25 mouse cellular contexts compared by ENCODE assay signal in the genomic region with DNA sequence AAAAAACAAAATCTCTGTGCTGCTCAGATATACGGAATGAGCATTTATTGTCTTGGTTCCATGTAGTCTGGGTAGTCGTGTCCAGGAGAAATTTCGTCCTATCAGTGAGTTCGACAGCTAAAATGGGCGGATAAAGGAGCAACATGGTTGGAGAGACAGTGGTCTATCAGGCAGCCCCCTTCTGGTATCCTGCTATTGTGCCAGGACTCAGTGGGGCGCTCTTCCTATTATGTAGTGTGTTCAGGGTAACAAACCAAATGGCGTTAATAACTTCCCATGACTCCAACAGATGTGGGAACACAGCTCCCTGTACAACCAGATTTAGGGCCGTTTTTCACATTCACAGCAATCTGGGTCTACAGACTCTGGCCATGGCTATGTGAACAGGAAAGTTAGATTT.
DNase-seq lines count a peak whose midpoint lies in the region; ATAC-seq and TF ChIP-seq lines count a peak whose summit lies in the region.
"Had no signal": no experiment of that assay in that cellular context is flagged by ENCODE, and none has a peak within 500 bp of the region (broad histone marks: within the 10 kb centered on the region; RNA-seq: fewer than 3 reads in every experiment).

No protein-coding gene starts in this region.

- H3K27ac ChIP-seq in heart, adult 2 months, result no peak overlapping the region
- no peak overlapping the region for H3K27ac ChIP-seq in kidney, postnatal 0 days
- H3K27ac ChIP-seq in kidney, embryonic 14.5 days (ENCODE audit: low read depth, low read length), result no peak overlapping the region
- H3K27ac ChIP-seq in midbrain, postnatal 0 days (ENCODE audit: low read depth, low read length), result no peak overlapping the region
- H3K27ac ChIP-seq in midbrain, embryonic 15.5 days, result no peak overlapping the region
- H3K27ac ChIP-seq: embryonic facial prominence, embryonic 10.5 days; embryonic facial prominence, embryonic 12.5 days; forebrain, embryonic 13.5 days; forebrain, embryonic 15.5 days had no signal

- no peak overlapping the region for H3K9ac ChIP-seq in heart, adult 2 months (ENCODE audit: low read depth, low read length)
- H3K9ac ChIP-seq in kidney, postnatal 0 days (ENCODE audit: low read depth, low read length), result no peak overlapping the region
- no peak overlapping the region for H3K9ac ChIP-seq in kidney, embryonic 14.5 days (ENCODE audit: low read depth, low read length)
- H3K9ac ChIP-seq in midbrain, postnatal 0 days (replicated peaks; ENCODE audit: low read length, poor library complexity, severe bottlenecking), result no peak overlapping the region
- H3K9ac ChIP-seq in midbrain, embryonic 15.5 days, result no peak overlapping the region
- H3K9ac ChIP-seq: embryonic facial prominence, embryonic 12.5 days; forebrain, embryonic 13.5 days; forebrain, embryonic 15.5 days; forebrain, postnatal 0 days had no signal

- DNase-seq in cerebellum, postnatal 10 days, result peak; percentile 46 to 55
- no peak for DNase-seq in cerebellum, postnatal 36 days
- DNase-seq in heart, adult 11 months, result peak; percentile 37
- DNase-seq in heart, adult 2 months, result no peak
- DNase-seq in kidney, postnatal 0 days (ENCODE audit: low spot score), result peak; percentile 3
- DNase-seq in midbrain, postnatal 0 days (ENCODE audit: low spot score), result peak; percentile 40
- DNase-seq: adrenal gland, adult 8-10 months; adrenal gland, postnatal 14 days; adrenal gland, postnatal 36 days; B cell, adult 2 months; cerebellum, adult 11-12 months; cerebellum, adult 2 months; cerebellum, adult 9-11 months; forebrain, postnatal 0 days had no signal

- no peak overlapping the region for H3K4me3 ChIP-seq in heart, adult 2 months
- H3K4me3 ChIP-seq in kidney, postnatal 0 days (replicated peaks; ENCODE audit: low read depth, low read length), result no peak overlapping the region
- no peak overlapping the region for H3K4me3 ChIP-seq in kidney, embryonic 14.5 days (ENCODE audit: low read length)
- no peak overlapping the region for H3K4me3 ChIP-seq in midbrain, postnatal 0 days (ENCODE audit: low read depth, low read length)
- H3K4me3 ChIP-seq in midbrain, embryonic 15.5 days, result no peak overlapping the region
- H3K4me3 ChIP-seq: embryonic facial prominence, embryonic 10.5 days; embryonic facial prominence, embryonic 12.5 days; forebrain, embryonic 13.5 days; forebrain, embryonic 15.5 days had no signal

- H3K79me2 ChIP-seq in heart, adult 2 months (replicated peaks; ENCODE audit: control insufficient read depth, insufficient read depth, low read length), result no peaks in the 10 kb centered on the region

- no peak overlapping the region for H3K4me2 ChIP-seq in kidney, postnatal 0 days (ENCODE audit: low read length)
- H3K4me2 ChIP-seq in kidney, embryonic 14.5 days (replicated peaks; ENCODE audit: low read depth, low read length), result no peak overlapping the region
- no peak overlapping the region for H3K4me2 ChIP-seq in midbrain, postnatal 0 days (ENCODE audit: low read depth, low read length, poor library complexity, severe bottlenecking)
- H3K4me2 ChIP-seq in midbrain, embryonic 15.5 days, result no peak overlapping the region
- H3K4me2 ChIP-seq: embryonic facial prominence, embryonic 12.5 days; forebrain, embryonic 13.5 days; forebrain, embryonic 15.5 days had no signal

- no peaks in the 10 kb centered on the region for H3K4me1 ChIP-seq in heart, adult 2 months (ENCODE audit: control insufficient read depth, insufficient read depth, low read length)
- H3K4me1 ChIP-seq in kidney, postnatal 0 days (replicated peaks; ENCODE audit: insufficient read depth, low read length), result 0 out of 2 replicates have a peak, but pooled peaks cover 4% of the 10 kb centered on the region
- 0 out of 2 replicates have a peak, but pooled peaks cover 4% of the 10 kb centered on the region for H3K4me1 ChIP-seq in kidney, embryonic 14.5 days (ENCODE audit: control insufficient read depth, insufficient read depth, low read length)
- H3K4me1 ChIP-seq in midbrain, postnatal 0 days (ENCODE audit: insufficient read depth, low read length), result no peaks in the 10 kb centered on the region
- H3K4me1 ChIP-seq in midbrain, embryonic 15.5 days, result no peaks in the 10 kb centered on the region
- H3K4me1 ChIP-seq: forebrain, embryonic 13.5 days; forebrain, embryonic 15.5 days had no signal

- H3K9me3 ChIP-seq in kidney, postnatal 0 days (replicated peaks; ENCODE audit: low read length), result no peaks in the 10 kb centered on the region
- no peaks in the 10 kb centered on the region for H3K9me3 ChIP-seq in kidney, embryonic 14.5 days (ENCODE audit: control insufficient read depth, low read length)
- H3K9me3 ChIP-seq in midbrain, postnatal 0 days (ENCODE audit: low read length), result no peaks in the 10 kb centered on the region
- no peaks in the 10 kb centered on the region for H3K9me3 ChIP-seq in midbrain, embryonic 15.5 days
- H3K9me3 ChIP-seq: embryonic facial prominence, embryonic 10.5 days; embryonic facial prominence, embryonic 12.5 days; forebrain, embryonic 13.5 days; forebrain, embryonic 15.5 days had no signal

- 75% methylated on average over 8 of the region's 8 CpGs for WGBS in heart, adult 2 months
- 83% methylated on average over 8 of the region's 8 CpGs for WGBS in kidney, postnatal 0 days
- 88% methylated on average over 8 of the region's 8 CpGs for WGBS in kidney, embryonic 14.5 days
- 86% methylated on average over 8 of the region's 8 CpGs for WGBS in midbrain, postnatal 0 days
- WGBS in midbrain, embryonic 15.5 days, result 85% methylated on average over 8 of the region's 8 CpGs

- no peak for TF ChIP-seq CTCF in heart, adult 2 months (IDR thresholded peaks at IDR 0.05)
- TF ChIP-seq CTCF in kidney, postnatal 0 days (IDR thresholded peaks at IDR 0.05; ENCODE audit: low read depth), result no peak
- no peak for TF ChIP-seq CTCF in midbrain, postnatal 0 days (IDR thresholded peaks at IDR 0.05)

- intact Hi-C loops in heart, adult 2 months (cut with DNase I), result no loop called here

- H3K36me3 ChIP-seq in heart, adult 2 months (ENCODE audit: control insufficient read depth, insufficient read depth, low read length), result no peaks in the 10 kb centered on the region
- no peaks in the 10 kb centered on the region for H3K36me3 ChIP-seq in kidney, postnatal 0 days (ENCODE audit: insufficient read depth, low read length)
- H3K36me3 ChIP-seq in kidney, embryonic 14.5 days (ENCODE audit: control insufficient read depth, insufficient read depth, low read length), result no peaks in the 10 kb centered on the region
- no peaks in the 10 kb centered on the region for H3K36me3 ChIP-seq in midbrain, postnatal 0 days (ENCODE audit: insufficient read depth, low read length)
- H3K36me3 ChIP-seq in midbrain, embryonic 15.5 days (replicated peaks), result no peaks in the 10 kb centered on the region
- H3K36me3 ChIP-seq: embryonic facial prominence, embryonic 10.5 days; embryonic facial prominence, embryonic 12.5 days; forebrain, embryonic 15.5 days; G1E had no signal

- TF ChIP-seq POLR2A in heart, adult 2 months (IDR thresholded peaks at IDR 0.05; ENCODE audit: insufficient read depth, low read depth, low read length), result no peak

- no peaks in the 10 kb centered on the region for H3K27me3 ChIP-seq in heart, adult 2 months (ENCODE audit: control insufficient read depth, insufficient read depth, low read length)
- no peaks in the 10 kb centered on the region for H3K27me3 ChIP-seq in kidney, postnatal 0 days (ENCODE audit: insufficient read depth, low read length)
- no peaks in the 10 kb centered on the region for H3K27me3 ChIP-seq in kidney, embryonic 14.5 days (ENCODE audit: control insufficient read depth, insufficient read depth, low read length)
- no peaks in the 10 kb centered on the region; the same call in 1 of the 2 replicates for H3K27me3 ChIP-seq in midbrain, postnatal 0 days (ENCODE audit: insufficient read depth, low read length)
- H3K27me3 ChIP-seq in midbrain, embryonic 15.5 days (replicated peaks), result no peaks in the 10 kb centered on the region
- H3K27me3 ChIP-seq: CH12.LX; embryonic facial prominence, embryonic 12.5 days; forebrain, embryonic 13.5 days; forebrain, embryonic 15.5 days; Patski had no signal

- ATAC-seq in kidney, postnatal 0 days (replicated peaks; ENCODE audit: low FRiP score, low read depth), result no peak
- ATAC-seq in kidney, embryonic 14.5 days (ENCODE audit: low FRiP score, low TSS enrichment), result no peak
- ATAC-seq in midbrain, postnatal 0 days (ENCODE audit: low FRiP score), result no peak
- ATAC-seq in midbrain, embryonic 15.5 days (replicated peaks), result no peak
- ATAC-seq: activated CD4-positive, CD25-positive, alpha-beta regulatory T cell, adult 4 months; CD4-positive, CD25-positive, alpha-beta regulatory T cell, adult 4 months; forebrain, embryonic 13.5 days; forebrain, embryonic 15.5 days; forebrain, postnatal 0 days; Patski had no signal

- no peak for TF ChIP-seq EP300 in heart, adult 2 months (IDR thresholded peaks at IDR 0.05; ENCODE audit: insufficient read depth, low read depth, low read length)

Comparison
In these comparisons a context has a peak if more than half of its experiments do, and no peak if none do; other contexts are left out.
1. DNase-seq: peak in cerebellum, postnatal 10 days (2 of 2), heart, adult 11 months (single experiment), kidney, postnatal 0 days (single experiment) and midbrain, postnatal 0 days (single experiment); none in cerebellum, postnatal 36 days (0 of 2) and heart, adult 2 months (0 of 2).